Mouse (Mus musculus): ENCODE data around the gene Nfkbil1. TPM values are rescaled to one million over a fixed set of nuclear protein-coding genes. Genes with fewer than 3 reads are reported as not detected.

Nfkbil1 gene
- total and polyA plus RNA-seq, 3 experiments: 15.2 to 25.9 (median 22.0) TPM

DNA sequence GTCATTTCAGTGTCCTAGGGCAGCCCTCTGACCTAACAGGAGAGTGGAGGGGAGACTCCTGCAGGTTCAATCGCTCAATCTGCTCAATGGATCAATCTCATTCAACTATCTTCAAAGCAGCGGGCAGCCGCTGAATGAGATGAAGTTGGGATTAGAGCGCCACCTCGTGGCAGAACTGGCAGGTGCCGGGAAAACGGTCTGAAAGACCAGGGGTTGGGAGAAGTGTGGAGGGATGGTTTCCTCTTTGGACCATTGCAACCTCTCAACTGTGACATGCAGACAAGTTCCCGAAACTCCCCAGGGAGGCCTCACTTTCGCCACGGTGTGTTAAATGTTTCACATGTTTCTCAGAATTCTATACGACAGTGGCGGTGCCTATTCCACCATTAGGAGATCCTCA lies 3.5 kb downstream of the Nfkbil1 start (continued):
- TF ChIP-seq EP300 (IDR thresholded peaks at IDR 0.05; ENCODE audit: low read length) (0 out of 2 replicates have a peak, but pooled peaks have one; percentile 22), RAD21 (IDR thresholded peaks at IDR 0.05; ENCODE audit: low read depth, low read length) (peak; percentile 88), MAX (IDR thresholded peaks at IDR 0.05; ENCODE audit: low read length) (peak; percentile 59; the same call in 1 of the 2 replicates), ZKSCAN1 (IDR thresholded peaks at IDR 0.05; ENCODE audit: borderline replicate concordance, low read depth, low read length) (no peak), JUND (conservative IDR thresholded peaks at IDR 0.05; ENCODE audit: low read depth, low read length) (no peak)

DNA sequence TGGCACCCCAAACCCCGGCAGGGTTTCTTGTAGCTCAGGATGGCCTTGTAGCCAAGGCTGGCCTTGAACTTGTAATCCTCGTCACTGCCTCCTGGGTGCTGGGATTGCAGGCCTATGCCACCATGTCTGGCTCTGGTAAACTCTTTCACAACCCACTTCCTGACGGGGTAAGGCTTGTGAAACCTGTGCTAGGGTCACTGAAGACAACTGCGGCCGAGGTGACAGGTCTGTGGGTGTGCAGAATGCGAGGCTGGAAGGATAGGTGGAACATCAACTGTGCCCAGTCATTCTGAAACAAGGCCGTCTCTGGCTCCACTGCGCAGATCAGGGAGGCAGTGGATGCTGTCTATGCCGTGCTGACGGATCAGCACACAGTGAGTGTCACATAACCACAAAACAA lies 4.6 kb downstream of the Nfkbil1 start:
- peak; percentile 74 for DNase-seq (ENCODE audit: extremely low read depth)
- H3K4me2 ChIP-seq (ENCODE audit: insufficient read depth, low read depth, poor library complexity, severe bottlenecking): peak overlapping the region; percentile 69; the same call in 1 of the 2 replicates
- dilution Hi-C loops (cut with MboI; ENCODE audit: extremely low pct_ligation_motif_present, extremely low pct_unique_long_range_greater_than_20kb, low sequenced_read_pairs) (no loop called here), in situ Hi-C loops (cut with MboI; ENCODE audit: low pct_ligation_motif_present, low pct_unique_long_range_greater_than_20kb, low sequenced_read_pairs) (loop anchor here (5.0 to 10.0 kb wide), 3 partner anchors 59 to 216 kb away; partner anchors contain the start of genes Ly6g5b and Vwa7)
- H3K27ac ChIP-seq (ENCODE audit: insufficient read depth, low read depth): peak overlapping the region; percentile 36
- peaks cover 31% of the 10 kb centered on the region for H3K79me2 ChIP-seq (replicated peaks; ENCODE audit: control insufficient read depth, extremely low read depth, insufficient read depth, poor library complexity, severe bottlenecking)
- no peak overlapping the region for H3K9ac ChIP-seq (ENCODE audit: insufficient read depth, low read depth)
- H3K4me3 ChIP-seq (replicated peaks in 1 of 3; ENCODE audit: low read depth in 2 of 3, low read length in 2 of 3, poor library complexity in 1 of 3): peak overlapping the region in 1 of 3 experiments; percentile 1
- peaks cover 21 to 70% of the 10 kb centered on the region in 2 experiments for H3K4me1 ChIP-seq (ENCODE audit: control insufficient read depth in 1 of 2, insufficient read depth in 2 of 2)
- H3K27me3 ChIP-seq (replicated peaks): no peaks in the 10 kb centered on the region
- peaks cover 33 to 62% of the 10 kb centered on the region in 2 experiments for H3K36me3 ChIP-seq (replicated peaks in 1 of 2; ENCODE audit: control insufficient read depth in 1 of 2, insufficient read depth in 1 of 2, low read length in 1 of 2)
- H3K9me3 ChIP-seq (replicated peaks; ENCODE audit: low read length): no peaks in the 10 kb centered on the region
- TF ChIP-seq CHD2 (IDR thresholded peaks at IDR 0.05; ENCODE audit: low read length) (no peak), RCOR1 (conservative IDR thresholded peaks at IDR 0.05; ENCODE audit: low read depth, low read length) (peak; percentile 65; the same call in 1 of the 2 replicates), GABPA (IDR thresholded peaks at IDR 0.05; ENCODE audit: insufficient replicate concordance, low read depth, low read length) (no peak), MAFK (IDR thresholded peaks at IDR 0.05; ENCODE audit: insufficient replicate concordance, low read length) (no peak), NELFE (IDR thresholded peaks at IDR 0.05; ENCODE audit: low read depth, low read length) (no peak), BHLHE40 (IDR thresholded peaks at IDR 0.05; ENCODE audit: low read depth, low read length) (peak; percentile 76), ZC3H11A (IDR thresholded peaks at IDR 0.05; ENCODE audit: low read depth, low read length) (no peak), UBTF (IDR thresholded peaks at IDR 0.05; ENCODE audit: low read depth, low read length) (no peak), TCF12 (IDR thresholded peaks at IDR 0.05; ENCODE audit: low read depth, low read length) (peak; percentile 59; the same call in 1 of the 2 replicates), CHD1 (IDR thresholded peaks at IDR 0.05; ENCODE audit: low read depth, low read length) (no peak), USF1 (IDR thresholded peaks at IDR 0.05; ENCODE audit: low read depth, low read length) (no peak), E2F4 (IDR thresholded peaks at IDR 0.05; ENCODE audit: insufficient replicate concordance, low read depth, low read length) (no peak), POLR2A (IDR thresholded peaks at IDR 0.05; ENCODE audit: low read depth, low read length) (no peak), EP300 (IDR thresholded peaks at IDR 0.05; ENCODE audit: low read length) (peak; percentile 80), HCFC1 (IDR thresholded peaks at IDR 0.05; ENCODE audit: low read depth, low read length) (no peak), POLR2AphosphoS2 (IDR thresholded peaks at IDR 0.05; ENCODE audit: low read depth, low read length) (no peak), ZNF384 (IDR thresholded peaks at IDR 0.05; ENCODE audit: low read depth, low read length) (no peak), KAT2A (IDR thresholded peaks at IDR 0.05; ENCODE audit: insufficient replicate concordance, low read length) (no peak), RAD21 (IDR thresholded peaks at IDR 0.05; ENCODE audit: low read depth, low read length) (no peak; the same call in 1 of the 2 replicates), SMC3 (IDR thresholded peaks at IDR 0.05; ENCODE audit: low read depth, low read length) (peak; percentile 46), MAX (IDR thresholded peaks at IDR 0.05; ENCODE audit: low read length) (0 out of 2 replicates have a peak, but pooled peaks have one; percentile 32), ZKSCAN1 (IDR thresholded peaks at IDR 0.05; ENCODE audit: borderline replicate concordance, low read depth, low read length) (no peak), PAX5 (IDR thresholded peaks at IDR 0.05; ENCODE audit: low read length) (no peak), JUN (IDR thresholded peaks at IDR 0.05; ENCODE audit: insufficient read depth, low read depth, low read length) (peak; percentile 58), MAZ (IDR thresholded peaks at IDR 0.05; ENCODE audit: low read depth, low read length) (no peak), MYC (IDR thresholded peaks at IDR 0.05; ENCODE audit: low read depth, low read length) (peak; percentile 73), ETS1 (conservative IDR thresholded peaks at IDR 0.05; ENCODE audit: low read depth, low read length) (peak; percentile 62), ELF1 (IDR thresholded peaks at IDR 0.05; ENCODE audit: low read depth, low read length) (no peak), ZMIZ1 (IDR thresholded peaks at IDR 0.05; ENCODE audit: low read depth, low read length) (no peak), CTCF (conservative IDR thresholded peaks at IDR 0.05 in 1 of 2, IDR thresholded peaks at IDR 0.05 in 1 of 2; ENCODE audit: low read depth in 2 of 2, low read length in 2 of 2) (no peak), USF2 (conservative IDR thresholded peaks at IDR 0.05; ENCODE audit: low read depth, low read length) (no peak), SIN3A (IDR thresholded peaks at IDR 0.05; ENCODE audit: low read length) (peak; percentile 87), MXI1 (IDR thresholded peaks at IDR 0.05; ENCODE audit: low read depth, low read length) (peak; percentile 68; the same call in 1 of the 2 replicates), TBP (conservative IDR thresholded peaks at IDR 0.05; ENCODE audit: low read depth, low read length) (no peak), IRF4 (IDR thresholded peaks at IDR 0.05; ENCODE audit: low read depth, low read length) (peak; percentile 95), MEF2A (IDR thresholded peaks at IDR 0.05; ENCODE audit: borderline replicate concordance, low read depth, low read length) (no peak)
